Mouse (Mus musculus) subcutaneous adipose tissue, adult 2 months (tissue): Measurements from ENCODE around the gene Inpp4a. TPM values are rescaled to one million over a fixed set of nuclear protein-coding genes. Genes with fewer than 3 reads are reported as not detected.

Experiments
- polyA plus RNA-seq: library from polyadenylated mRNA; depleted of rRNA; stranded (reverse); fragments of >200 nt; gene quantifications from 2 replicates; pipeline ENCODE4 v1.2.3, GENCODE M21; 2012; ENCODE audit warnings: low replicate concordance; rRNA removed

Gene Inpp4a
- 14.3 and 24.9 TPM in 2 replicates for polyA plus RNA-seq

DNA sequence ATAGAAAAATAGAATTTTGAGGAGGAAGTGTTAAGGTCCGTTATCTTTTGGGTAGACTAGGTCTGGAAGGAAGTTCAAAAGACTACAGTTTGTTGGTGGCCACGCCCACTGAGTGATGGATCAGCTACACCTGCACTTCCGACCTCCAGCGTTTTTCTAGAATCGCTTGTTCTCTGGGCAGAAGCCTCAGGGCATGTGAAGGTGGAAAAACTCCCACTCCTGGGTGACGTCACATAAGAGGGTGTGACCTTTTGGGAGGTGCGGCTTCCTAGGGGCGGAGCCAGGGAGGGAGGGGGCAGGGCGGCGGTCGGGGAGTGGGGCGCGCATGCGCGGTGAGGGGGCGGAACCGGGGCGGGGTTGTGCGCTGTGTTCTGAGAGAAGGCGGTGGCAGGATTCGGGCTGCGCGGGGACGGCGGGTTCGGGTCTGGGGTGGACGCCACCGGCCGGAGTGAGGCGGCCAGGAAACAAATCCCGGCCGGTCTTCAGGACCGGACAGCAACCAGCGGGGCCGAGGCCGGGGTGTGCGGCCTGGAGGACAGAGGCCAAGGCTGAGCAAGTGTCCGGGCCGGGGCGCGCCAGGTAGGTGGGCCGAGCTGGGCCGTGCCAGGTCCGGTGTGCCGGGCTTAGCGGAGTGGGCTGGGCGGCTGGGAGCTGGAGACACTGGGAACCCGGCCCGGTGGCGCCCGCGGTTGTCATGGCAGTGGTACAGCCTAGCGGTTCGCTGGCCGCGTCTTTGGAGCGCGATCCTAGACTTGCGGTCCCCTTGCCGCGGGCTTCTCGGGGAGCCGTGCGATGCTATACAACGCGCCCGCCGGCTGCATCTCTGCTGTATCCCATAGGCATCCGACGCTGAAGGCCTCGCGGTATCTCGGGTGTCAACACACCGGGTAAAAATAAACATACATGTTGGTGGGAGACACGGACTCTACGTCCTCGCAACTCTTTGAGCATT lies at the start of gene Inpp4a:
Gene Inpp4a, plus strand, starts transcription at position 326 of the 952 bp plus-strand sequence.

DNA sequence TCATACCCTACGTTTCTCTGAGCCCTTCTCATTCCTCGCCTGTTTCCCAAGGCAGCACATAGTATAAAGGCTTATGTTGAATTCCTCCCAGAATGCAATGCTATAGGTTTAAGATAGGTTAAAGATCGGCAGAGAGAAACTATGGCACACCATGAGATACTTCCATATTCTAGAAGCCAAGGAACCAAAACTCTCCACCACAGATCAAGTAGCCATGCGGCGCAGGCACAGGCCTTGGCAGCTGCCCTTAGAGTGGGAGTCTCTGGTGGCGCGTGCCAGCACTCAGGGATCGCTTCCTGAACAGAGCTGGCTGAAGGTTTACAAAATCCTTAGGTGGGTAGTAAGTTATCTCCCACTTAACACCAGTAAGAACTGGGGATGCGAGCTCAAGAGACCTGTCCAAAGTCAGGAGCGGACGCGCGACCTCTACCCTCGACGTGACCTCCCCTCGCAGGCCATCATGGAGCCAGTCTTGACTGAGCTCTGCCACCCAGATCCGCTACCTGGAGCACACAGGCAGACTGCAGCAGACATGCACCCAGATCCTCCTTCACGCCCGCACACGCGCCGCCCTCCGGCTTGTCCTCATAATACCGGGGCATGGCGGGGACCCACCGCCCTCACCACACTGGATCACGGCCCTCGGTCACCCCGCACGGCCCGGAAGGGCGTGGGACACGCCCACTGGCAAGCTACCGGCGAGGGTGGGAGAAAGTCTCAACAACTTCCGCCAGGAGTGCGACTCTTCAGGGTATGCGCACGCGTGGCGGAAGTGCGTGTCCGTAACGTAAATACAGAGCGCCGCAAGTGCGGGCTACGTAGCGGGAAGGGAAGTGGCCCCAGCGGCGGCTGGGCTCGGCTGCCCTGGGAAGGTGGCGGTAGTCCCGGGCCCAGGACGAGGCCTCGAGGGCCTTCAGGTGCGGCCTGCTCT lies 130.0 kb downstream of the Inpp4a start, which contains the start of the genes Coa5 and Unc50:
Gene Coa5, minus strand, starts transcription at position 738 of the 931 bp plus-strand sequence.
Gene Unc50, plus strand, starts transcription at position 774 of the 931 bp plus-strand sequence.

Other genes starting within 250 kb of the Inpp4a start
- not detected in 2 replicates for gene Cnga3, start 85.4 kb upstream of the Inpp4a start, polyA plus RNA-seq
- gene Coa5, start 130.2 kb downstream of the Inpp4a start, polyA plus RNA-seq = 73.1 and 106 TPM in 2 replicates
- gene Unc50, start 130.3 kb downstream of the Inpp4a start, polyA plus RNA-seq = 57.3 and 66.3 TPM in 2 replicates
- gene Mgat4a, start 241.2 kb downstream of the Inpp4a start, polyA plus RNA-seq = 5.7 and 7.8 TPM in 2 replicates